Mouse (Mus musculus) neural tube, embryonic 10.5 days (tissue): ENCODE data around the gene Tbc1d2.
"Not testable (repeated sequence)": the region's sequence is repeated elsewhere in the genome, so short reads cannot be mapped to it uniquely, and the experiment has no call there.

Experiments used
- DNase-seq: peaks from one replicate; pipeline ENCODE4 v3.0.0-alpha.2; 2017; ENCODE audit warnings: low spot score; ENCODE audit errors: extremely low spot score

The Tbc1d2 gene

DNA sequence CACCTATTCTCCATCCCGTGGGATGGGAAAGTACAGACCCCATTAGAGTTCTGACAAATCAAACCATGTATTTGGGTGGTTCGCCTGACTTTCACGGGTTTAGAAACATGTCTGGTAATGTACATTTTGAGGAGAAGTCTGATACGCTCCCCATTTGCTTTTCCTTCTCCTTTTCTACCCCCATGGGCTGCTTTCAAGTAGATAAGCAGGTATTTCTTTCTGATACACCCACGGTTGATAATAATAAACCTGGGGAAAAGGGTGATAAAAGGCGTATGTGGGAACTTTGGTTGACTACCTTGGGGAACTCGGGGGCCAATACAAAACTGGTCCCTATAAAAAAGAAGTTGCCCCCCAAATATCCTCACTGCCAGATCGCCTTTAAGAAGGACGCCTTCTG, 68.0 kb downstream of the Tbc1d2 start:
- DNase-seq: not testable (repeated sequence)

GRCm38 (mm10) chr4:46581577-46581976, 68.4 kb downstream of the Tbc1d2 start:
- not testable (repeated sequence) for DNase-seq

DNA sequence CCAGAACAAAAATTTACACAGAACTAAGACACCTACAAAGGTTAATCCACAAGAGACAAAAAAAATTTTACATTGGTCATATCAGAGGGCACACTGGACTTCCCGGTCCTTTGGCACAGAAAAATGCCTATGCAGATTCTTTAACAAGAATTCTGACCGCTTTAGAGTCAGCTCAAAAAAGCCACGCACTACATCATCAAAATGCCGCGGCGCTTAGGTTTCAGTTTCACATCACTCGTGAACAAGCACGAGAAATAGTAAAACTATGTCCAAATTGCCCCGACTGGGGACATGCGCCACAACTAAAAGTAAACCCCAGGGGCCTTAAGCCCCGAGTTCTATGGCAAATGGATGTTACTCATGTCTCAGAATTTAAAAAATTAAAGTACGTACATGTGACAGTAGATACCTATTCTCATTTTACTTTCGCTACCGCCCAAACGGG, 69.2 kb downstream of the Tbc1d2 start:
- not testable (repeated sequence) for DNase-seq

DNA sequence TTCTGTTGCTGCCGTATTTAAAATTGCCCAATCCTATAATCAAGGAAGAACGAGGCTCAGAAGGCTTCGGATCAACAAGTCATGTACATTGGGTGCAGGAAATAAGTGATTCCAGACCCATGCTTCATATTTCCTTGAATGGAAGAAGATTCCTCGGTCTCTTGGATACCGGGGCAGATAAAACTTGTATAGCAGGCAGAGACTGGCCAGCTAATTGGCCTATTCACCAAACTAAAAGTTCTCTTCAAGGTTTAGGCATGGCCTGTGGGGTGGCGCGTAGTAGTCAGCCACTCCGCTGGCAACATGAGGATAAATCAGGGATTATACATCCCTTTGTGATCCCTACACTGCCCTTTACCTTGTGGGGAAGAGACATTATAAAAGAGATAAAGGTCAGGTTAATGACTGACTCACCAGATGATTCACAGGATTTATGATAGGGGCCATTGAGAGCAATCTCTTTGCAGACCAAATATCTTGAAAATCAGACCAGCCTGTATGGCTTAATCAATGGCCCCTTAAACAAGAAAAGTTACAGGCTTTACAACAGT, 71.1 kb downstream of the Tbc1d2 start:
- not testable (repeated sequence) for DNase-seq

- no peak for DNase-seq
Observed at GRCm38 (mm10) chr4:46578228-46578627, 71.8 kb downstream of the Tbc1d2 start.

DNA sequence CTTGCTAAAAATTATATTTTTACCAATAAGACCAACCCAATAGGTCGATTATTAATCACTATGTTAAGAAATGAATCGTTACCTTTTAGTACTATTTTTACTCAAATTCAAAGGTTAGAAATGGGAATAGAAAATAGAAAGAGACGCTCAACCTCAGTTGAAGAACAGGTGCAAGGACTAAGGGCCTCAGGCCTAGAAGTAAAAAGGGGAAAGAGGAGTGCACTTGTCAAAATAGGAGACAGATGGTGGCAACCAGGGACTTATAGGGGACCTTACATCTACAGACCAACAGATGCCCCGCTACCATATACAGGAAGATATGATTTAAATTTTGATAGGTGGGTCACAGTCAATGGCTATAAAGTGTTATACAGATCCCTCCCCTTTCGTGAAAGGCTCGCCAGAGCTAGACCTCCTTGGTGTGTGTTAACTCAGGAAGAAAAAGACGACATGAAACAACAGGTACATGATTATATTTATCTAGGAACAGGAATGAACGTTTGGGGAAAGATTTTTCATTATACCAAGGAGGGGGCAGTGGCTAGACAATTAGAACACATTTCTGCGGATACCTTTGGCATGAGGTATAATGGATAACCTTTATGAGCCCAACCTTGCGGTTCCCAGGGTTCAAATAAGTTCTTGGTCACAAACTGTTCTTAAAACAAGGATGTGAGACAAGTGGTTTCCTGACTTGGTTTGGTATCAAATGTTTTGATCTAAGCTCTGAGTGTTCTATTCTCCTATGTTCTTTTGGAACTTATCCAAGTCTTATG, 74.3 kb downstream of the Tbc1d2 start:
- not testable (repeated sequence) for DNase-seq

DNA sequence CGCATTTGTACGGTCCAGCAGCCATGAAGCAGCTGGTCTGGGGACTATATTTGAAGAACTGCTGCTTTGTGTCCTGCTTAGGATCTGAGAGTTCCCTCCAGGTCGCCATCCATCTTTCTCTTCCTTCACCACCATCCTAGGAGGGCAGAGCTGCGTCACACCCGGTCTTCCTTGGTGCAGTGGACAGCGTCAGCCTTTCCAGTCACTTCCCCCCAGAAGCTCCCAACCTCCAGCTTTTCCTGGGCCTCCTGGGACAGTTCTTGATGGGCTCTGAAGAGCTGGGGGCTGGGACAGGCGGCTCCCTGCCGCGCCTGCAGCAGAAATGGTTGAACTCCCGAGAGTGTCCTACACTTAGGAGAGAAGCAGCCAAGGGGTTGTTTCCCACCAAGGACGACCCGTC, 75.2 kb downstream of the Tbc1d2 start:
- no peak for DNase-seq

GRCm38 (mm10) chr4:46574024-46574753, 75.8 kb downstream of the Tbc1d2 start:
- DNase-seq: no peak

- no peak for DNase-seq
Observed at GRCm38 (mm10) chr4:46572616-46573015, 77.4 kb downstream of the Tbc1d2 start.

DNA sequence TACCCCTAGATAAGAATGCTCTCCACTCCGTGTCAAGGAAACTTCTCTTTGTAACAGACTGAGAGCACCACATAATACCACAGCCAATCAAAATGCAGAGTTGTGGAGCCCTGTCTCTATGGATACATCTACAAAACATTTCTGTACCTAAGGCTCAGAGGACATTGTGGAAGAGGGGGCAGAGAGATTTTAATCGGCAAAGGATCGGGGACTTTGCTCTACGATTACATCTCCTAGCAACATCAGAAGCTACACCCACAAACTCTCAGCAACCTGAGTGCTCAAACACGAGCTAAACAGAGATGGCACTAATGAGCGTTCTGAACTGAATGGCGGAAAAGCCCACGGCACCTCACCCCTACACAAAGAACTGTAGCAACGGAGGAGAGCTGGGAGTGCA, 78.3 kb downstream of the Tbc1d2 start:
- DNase-seq: no peak

GRCm38 (mm10) chr4:46569671-46570070, 80.3 kb downstream of the Tbc1d2 start:
- no peak for DNase-seq

DNA sequence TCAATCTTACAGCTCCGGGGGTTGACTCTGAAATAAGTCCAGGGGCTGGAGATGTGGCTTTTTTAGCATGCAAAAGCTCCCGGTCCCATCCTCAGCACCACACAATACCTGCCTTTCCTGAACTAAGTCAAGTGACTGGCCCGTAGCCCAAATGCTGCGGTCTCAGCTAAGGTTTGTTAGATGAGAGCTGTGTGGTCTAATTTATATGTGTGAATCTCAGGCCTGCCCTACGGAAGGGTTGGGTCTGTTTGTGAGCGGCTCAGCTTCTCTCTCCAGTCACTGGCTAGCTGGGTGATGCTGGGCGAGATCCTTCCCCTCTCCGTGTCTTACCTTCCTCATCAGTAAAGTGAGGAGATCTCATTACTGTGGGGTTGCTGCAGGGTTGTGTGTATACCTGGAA, 81.8 kb downstream of the Tbc1d2 start:
- DNase-seq: no peak

- DNase-seq: no peak
Observed at GRCm38 (mm10) chr4:46566931-46567671, 82.9 kb downstream of the Tbc1d2 start.

GRCm38 (mm10) chr4:46565393-46565955, 84.5 kb downstream of the Tbc1d2 start:
- DNase-seq: no peak

- no peak for DNase-seq
Observed at GRCm38 (mm10) chr4:46564247-46564646, 85.8 kb downstream of the Tbc1d2 start.

GRCm38 (mm10) chr4:46563847-46564246, 86.2 kb downstream of the Tbc1d2 start:
- no peak for DNase-seq

DNA sequence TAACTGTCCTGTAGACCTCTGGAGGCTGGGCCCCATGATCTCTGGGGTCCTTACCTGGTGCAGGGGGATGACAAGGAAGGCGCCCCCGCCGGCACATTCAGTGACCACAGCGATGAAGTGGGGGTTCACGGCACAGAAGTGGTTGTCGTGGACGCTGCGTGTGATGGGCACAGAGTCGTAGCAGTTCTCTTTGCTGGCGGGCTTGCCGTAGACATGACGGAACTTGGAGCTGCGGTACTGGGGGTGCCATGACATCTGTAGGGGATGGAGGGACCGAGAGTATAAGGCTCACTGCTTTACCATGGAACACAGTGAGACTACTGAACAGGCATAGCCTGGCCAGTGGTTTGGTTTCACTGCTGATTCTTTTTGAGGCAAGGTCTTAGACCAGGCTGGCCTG, 87.2 kb downstream of the Tbc1d2 start:
- DNase-seq: no peak

- no peak for DNase-seq
Observed at GRCm38 (mm10) chr4:46562037-46562436, 88.0 kb downstream of the Tbc1d2 start.

DNA sequence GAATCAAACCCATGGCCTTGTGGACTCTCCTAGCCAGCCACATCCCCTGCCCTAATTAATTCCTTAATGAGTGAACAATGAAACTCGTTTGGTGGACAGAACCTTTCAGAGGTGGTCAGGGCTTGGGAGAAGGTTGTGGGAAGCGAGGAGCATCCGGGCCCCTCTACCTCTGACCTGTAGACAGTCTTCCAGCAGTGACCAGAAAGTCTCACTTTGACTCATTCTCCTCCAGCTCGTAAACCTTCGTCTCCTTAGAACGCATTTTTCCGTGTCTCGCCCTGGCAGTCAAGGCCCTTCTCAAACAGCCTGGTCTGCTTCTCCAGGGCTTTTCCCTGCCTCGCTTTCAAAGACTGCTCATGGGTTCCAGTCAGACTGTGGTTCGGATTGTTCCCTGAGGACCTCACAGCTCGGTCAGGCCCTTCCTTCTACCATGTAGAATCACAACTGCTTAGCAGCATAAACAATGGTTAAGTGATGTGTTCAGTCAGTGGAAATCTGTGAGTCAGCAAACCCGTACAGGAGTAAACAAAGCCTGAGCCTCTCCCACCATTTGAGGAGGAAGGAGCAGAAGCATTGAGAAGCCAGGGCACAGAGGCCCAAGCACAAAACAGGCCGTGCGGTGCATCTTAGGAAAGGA, 89.8 kb downstream of the Tbc1d2 start:
- DNase-seq: no peak

DNA sequence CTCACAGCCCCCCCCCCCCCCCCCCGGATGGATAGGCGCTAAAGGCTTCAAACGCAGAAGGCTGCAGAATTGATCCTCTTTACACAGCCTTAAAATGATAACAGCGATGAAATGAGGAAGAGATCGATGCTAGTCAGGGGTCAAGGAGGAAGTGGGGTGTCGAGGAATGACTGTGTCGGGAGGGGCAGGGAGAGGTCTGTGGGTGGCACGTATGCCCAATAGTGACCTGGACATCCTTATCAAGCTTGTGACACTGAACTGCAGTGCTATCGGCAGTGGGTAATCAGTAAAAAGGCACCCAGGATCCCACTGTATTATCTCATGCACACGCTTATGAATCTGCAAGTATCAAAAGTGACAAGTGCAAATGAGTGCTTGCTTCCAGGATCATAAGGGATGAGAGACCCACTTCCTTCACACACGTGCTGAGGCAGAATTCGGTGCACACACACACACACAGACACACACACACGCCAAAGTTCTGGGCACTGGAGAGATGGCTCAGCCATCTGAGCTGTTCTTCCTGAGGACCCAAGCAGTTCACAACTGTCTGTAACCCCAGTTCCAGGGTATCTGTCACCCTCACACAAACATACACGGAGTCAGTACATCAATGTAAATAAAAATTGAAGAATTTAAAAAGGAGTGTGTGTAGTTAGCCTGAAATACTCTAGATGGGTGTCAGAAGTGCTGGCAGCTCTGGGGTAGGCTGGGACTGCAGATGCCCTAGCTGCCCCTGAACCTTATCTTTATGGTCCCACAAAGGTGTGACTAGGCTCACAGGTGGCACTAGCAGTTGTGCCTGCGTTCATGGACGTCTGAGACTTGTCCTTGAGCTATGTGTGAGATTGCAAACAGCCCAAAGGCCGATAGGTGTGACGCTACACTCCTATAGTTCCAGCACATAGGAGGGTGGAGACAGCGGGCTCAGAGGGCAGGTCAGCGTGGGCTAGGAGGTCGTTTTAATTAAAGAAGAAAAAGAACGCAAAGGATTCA, 91.0 kb downstream of the Tbc1d2 start:
- DNase-seq: no peak
